Mouse (Mus musculus) C2C12 (cell line): ENCODE results near the gene Cbx7.

Experiments
- CTCF ChIP-seq: IDR thresholded peaks from one replicate; pipeline ENCODE4 v1.5.1; 2011; ENCODE audit not compliant: control insufficient read depth, insufficient read depth, insufficient read length
- MYOG ChIP-seq: IDR thresholded peaks from one replicate; pipeline ENCODE4 v1.6.1; 2011; ENCODE audit not compliant: control insufficient read depth, insufficient read length; ENCODE audit errors: extremely low read depth

GRCm38 (mm10) chr15:80020516-80020915, 49.6 kb upstream of the Cbx7 start:
- TF ChIP-seq CTCF = no peak
- no peak for TF ChIP-seq MYOG
